Mouse (Mus musculus): ENCODE results near the gene Fars2.

Gene Fars2

GRCm38 (mm10) chr13:36731931-36732461 lies 614.8 kb downstream of the Fars2 start:
- no peak for DNase-seq (ENCODE audit: low spot score in 2 of 2)

- DNase-seq (ENCODE audit: low spot score in 2 of 2) = no peak
Observed at GRCm38 (mm10) chr13:36732891-36733490, 615.8 kb downstream of the Fars2 start.

GRCm38 (mm10) chr13:36733566-36733965 lies 616.4 kb downstream of the Fars2 start:
- no peak for DNase-seq (ENCODE audit: low spot score in 2 of 2)

GRCm38 (mm10) chr13:36733989-36734690 lies 616.9 kb downstream of the Fars2 start:
- no peak for DNase-seq (ENCODE audit: low spot score in 2 of 2)

- DNase-seq (ENCODE audit: low spot score in 2 of 2) = no peak
Observed at GRCm38 (mm10) chr13:36734731-36735571, 617.7 kb downstream of the Fars2 start, which contains the start of gene Nrn1. Gene Nrn1 (minus strand): TSS chr13:36735131.

GRCm38 (mm10) chr13:36735901-36736618 lies 618.8 kb downstream of the Fars2 start:
- peak in 1 of 2 experiments; percentile 53 for DNase-seq (ENCODE audit: low spot score in 2 of 2)

GRCm38 (mm10) chr13:36736619-36736996 lies 619.4 kb downstream of the Fars2 start:
- DNase-seq (ENCODE audit: low spot score in 2 of 2) = no peak

GRCm38 (mm10) chr13:36750056-36750455 lies 632.8 kb downstream of the Fars2 start:
- no peak for DNase-seq (ENCODE audit: low spot score in 2 of 2)

GRCm38 (mm10) chr13:36751861-36752260 lies 634.6 kb downstream of the Fars2 start:
- no peak for DNase-seq (ENCODE audit: low spot score in 2 of 2)

GRCm38 (mm10) chr13:36766801-36767200 lies 649.6 kb downstream of the Fars2 start:
- DNase-seq (ENCODE audit: low spot score in 2 of 2) = no peak
